Mouse (Mus musculus) ES-E14 (cell line): ENCODE data around the gene Plin1.

Source experiments
- CHD2 ChIP-seq: IDR thresholded peaks from 2 replicates; pipeline ENCODE4 v1.6.1; 2014; ENCODE audit warnings: mild to moderate bottlenecking, low read depth, low read length, inconsistent platforms
- HCFC1 ChIP-seq: IDR thresholded peaks from 2 replicates; pipeline ENCODE4 v1.6.1; 2012; ENCODE audit warnings: low read length, inconsistent platforms, borderline replicate concordance; ENCODE audit not compliant: insufficient read depth
- MAFK ChIP-seq: IDR thresholded peaks from 2 replicates; pipeline ENCODE4 v1.6.1; 2014; ENCODE audit warnings: mild to moderate bottlenecking, low read depth, low read length, inconsistent platforms; ENCODE audit not compliant: insufficient read depth
- ZC3H11A ChIP-seq: IDR thresholded peaks from 2 replicates; pipeline ENCODE4 v1.6.1; 2012; ENCODE audit warnings: low read depth, mild to moderate bottlenecking, inconsistent platforms, low read length, borderline replicate concordance

- TF ChIP-seq MAFK = no peak
- no peak for TF ChIP-seq HCFC1
- no peak for TF ChIP-seq ZC3H11A
- no peak for TF ChIP-seq CHD2
Measured at GRCm38 (mm10) chr7:79680231-79680630, 52.5 kb downstream of the Plin1 start.
